Mouse (Mus musculus) adrenal gland, adult 10 weeks (tissue): ENCODE results near the gene Olfr1360. TPM values are rescaled to one million over a fixed set of nuclear protein-coding genes. Genes with fewer than 3 reads are reported as not detected.

Experiments
- polyA plus RNA-seq: library from polyadenylated mRNA; stranded (reverse); fragments of 350-450 nt; fragmentation: Illumina TruSeq; extraction: RNeasy Lipid Tissue Mini Kit (QIAGEN cat#74804); gene quantifications from one replicate; pipeline ENCODE4 v1.2.3, GENCODE M21; 2014; ENCODE audit warnings: low read depth, low replicate concordance

Gene Olfr1360
- polyA plus RNA-seq, result not detected

DNA sequence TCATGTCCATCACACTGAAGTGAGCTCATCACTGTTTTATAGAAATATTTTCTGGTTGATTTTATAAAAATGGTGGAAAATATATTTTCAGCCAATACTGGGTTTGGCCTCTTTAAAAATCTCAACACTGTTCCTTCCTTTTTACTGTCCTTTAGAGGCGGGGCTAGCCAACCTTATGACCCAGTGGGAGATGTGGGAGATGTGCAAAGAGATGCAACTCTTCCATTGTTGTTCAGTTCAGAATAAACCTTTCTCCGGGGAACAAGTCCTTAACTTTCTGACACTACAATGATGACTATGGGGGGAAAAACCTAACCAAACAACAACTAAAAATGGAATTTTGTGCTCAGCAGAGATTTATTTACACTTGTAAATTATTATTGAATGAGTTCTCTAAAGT lies at the start of gene Olfr1360:
TSS of gene Olfr1360 (minus strand) at position 101 of the 400 bp plus-strand sequence.

DNA sequence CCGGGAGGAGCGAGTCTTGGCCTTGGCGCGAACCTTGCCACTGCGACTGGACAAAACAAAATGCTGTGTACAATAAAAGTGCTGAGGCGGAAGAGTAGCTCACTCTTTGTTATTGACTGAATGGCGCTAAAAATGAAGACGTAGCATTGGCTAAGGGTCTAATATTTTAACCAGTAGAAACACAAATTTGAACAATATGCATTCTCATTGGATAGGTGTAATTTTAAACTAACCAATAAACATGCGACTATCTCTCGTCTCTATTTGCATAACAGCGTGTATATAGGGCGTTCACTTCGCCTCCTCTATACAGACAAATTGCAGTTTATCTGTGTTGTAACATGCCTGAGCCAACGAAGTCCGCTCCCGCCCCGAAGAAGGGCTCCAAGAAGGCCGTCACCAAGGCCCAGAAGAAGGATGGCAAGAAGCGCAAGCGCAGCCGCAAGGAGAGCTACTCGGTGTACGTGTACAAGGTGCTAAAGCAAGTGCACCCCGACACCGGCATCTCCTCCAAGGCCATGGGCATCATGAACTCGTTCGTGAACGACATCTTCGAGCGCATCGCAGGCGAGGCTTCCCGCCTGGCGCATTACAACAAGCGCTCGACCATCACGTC lies 44.7 kb upstream of the Olfr1360 start, which contains the start of gene Hist1h2bm:
TSS of gene Hist1h2bm (plus strand) at position 288 of the 616 bp plus-strand sequence.

DNA sequence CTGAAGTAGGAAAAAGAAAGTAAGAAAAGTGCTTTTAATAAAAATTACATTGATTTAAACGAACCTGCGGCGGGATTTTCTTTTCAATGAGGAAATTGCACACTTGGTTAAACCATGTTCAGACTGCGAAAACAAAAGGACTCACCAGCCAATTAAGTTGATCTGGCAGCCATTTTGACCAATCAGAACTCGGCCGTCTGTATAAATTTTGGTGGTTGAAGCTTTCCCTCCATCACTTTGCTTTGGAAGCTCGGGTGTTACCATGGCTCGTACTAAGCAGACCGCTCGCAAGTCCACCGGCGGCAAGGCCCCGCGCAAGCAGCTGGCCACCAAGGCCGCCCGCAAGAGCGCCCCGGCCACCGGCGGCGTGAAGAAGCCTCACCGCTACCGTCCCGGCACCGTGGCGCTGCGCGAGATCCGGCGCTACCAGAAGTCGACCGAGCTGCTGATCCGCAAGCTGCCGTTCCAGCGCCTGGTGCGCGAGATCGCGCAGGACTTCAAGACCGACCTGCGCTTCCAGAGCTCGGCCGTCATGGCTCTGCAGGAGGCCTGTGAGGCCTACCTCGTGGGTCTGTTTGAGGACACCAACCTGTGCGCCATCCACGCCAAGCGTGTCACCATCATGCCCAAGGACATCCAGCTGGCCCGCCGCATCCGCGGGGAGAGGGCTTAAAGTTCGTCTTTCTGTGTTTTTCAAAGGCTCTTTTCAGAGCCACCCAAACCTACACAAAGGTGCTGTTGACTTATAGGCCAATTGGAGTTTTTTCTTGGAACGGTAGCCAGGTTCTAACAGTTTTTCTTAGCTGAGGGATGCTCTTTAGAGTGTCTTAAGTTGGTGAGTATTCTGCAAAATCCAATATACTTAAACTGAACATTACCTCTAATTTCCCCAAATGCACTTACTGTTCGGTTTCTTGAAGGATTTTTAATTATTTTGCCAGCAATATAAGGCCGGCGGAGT lies 40.5 kb upstream of the Olfr1360 start, which contains the start of gene Hist1h3h:
TSS of gene Hist1h3h (plus strand) at position 263 of the 961 bp plus-strand sequence.

GRCm38 (mm10) chr13:21715864-21716539 lies 38.8 kb upstream of the Olfr1360 start, which contains the start of the genes Hist1h2bl and Hist1h2ai:
Gene Hist1h2bl (minus strand): TSS chr13:21716143.
Gene Hist1h2ai (plus strand): TSS chr13:21716422.

GRCm38 (mm10) chr13:21697811-21698210 lies 20.6 kb upstream of the Olfr1360 start, which contains the start of gene Olfr1359:
Gene Olfr1359 (plus strand): TSS chr13:21698111.

DNA sequence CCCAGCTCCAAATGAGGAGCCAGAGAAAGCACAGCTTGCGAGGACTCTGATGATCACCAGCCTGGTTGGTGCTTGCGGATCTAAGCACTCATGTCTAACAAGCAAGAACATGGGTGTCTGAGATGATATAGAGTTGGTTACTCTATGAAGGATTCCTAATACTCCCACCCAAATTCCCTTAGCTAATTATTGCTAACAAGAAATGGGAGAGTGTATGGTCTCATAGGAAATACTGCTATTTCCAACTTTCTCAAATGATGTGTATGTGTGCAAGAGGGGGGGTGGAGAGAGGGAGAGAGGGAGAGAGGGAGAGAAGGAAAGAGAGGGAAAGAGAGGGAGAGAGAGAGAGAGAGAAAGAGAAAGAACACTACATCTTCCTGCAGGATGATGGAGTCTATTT lies 13.9 kb downstream of the Olfr1360 start, which contains the start of gene Olfr1361:
TSS of gene Olfr1361 (minus strand) at position 101 of the 400 bp plus-strand sequence.

DNA sequence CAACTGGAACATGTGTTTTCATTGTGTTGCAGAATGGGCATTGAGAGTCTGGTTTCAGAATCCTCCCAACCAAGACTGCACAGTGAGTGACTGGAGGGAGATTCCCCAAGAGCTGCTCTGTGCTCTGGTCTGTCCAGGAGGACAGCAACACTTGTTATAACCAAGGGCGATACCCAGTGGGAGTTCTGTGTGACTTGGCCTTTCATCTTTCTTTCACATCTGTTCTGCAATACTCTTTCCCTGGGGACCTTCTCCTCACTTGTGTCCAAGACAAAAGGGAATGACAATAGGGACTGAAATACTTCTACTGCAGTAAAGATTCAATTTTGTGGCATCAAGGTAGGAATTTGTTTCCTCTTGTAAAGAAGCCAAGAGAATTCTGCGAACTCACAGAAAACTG lies 34.8 kb downstream of the Olfr1360 start, which contains the start of gene Olfr11:
TSS of gene Olfr11 (minus strand) at position 101 of the 400 bp plus-strand sequence.

Other genes with a start within 250 kb of the Olfr1360 start
- gene Pgbd1, start 236.3 kb downstream of the Olfr1360 start, polyA plus RNA-seq, result 4.0 TPM
- 95.7 TPM for gene Zscan26, start 223.7 kb downstream of the Olfr1360 start, polyA plus RNA-seq
- gene Nkapl, start 208.9 kb downstream of the Olfr1360 start, polyA plus RNA-seq, result 2.3 TPM
- gene Zkscan4, start 198.5 kb downstream of the Olfr1360 start, polyA plus RNA-seq, result 1.8 TPM
- not detected for gene Gm10065, start 198.0 kb downstream of the Olfr1360 start, polyA plus RNA-seq
- gene AK157302, start 182.2 kb downstream of the Olfr1360 start, polyA plus RNA-seq, result 5.3 TPM
- gene Gm11273, start 176.0 kb downstream of the Olfr1360 start, polyA plus RNA-seq, result not detected
- 41.5 TPM for gene Zkscan8, start 146.3 kb downstream of the Olfr1360 start, polyA plus RNA-seq
- not detected for gene Olfr1366, start 134.6 kb downstream of the Olfr1360 start, polyA plus RNA-seq
- gene Olfr1535, start 117.5 kb downstream of the Olfr1360 start, polyA plus RNA-seq, result not detected
- gene Olfr1364, start 95.6 kb downstream of the Olfr1360 start, polyA plus RNA-seq, result not detected
- not detected for gene Olfr1362, start 63.4 kb downstream of the Olfr1360 start, polyA plus RNA-seq
- not detected for gene Olfr11, start 34.9 kb downstream of the Olfr1360 start, polyA plus RNA-seq
- not detected for gene Olfr1361, start 14.0 kb downstream of the Olfr1360 start, polyA plus RNA-seq
- gene Olfr1359, start 20.7 kb upstream of the Olfr1360 start, polyA plus RNA-seq, result not detected
- not detected for gene Hist1h2bl, start 38.7 kb upstream of the Olfr1360 start, polyA plus RNA-seq
- gene Hist1h2ai, start 39.0 kb upstream of the Olfr1360 start, polyA plus RNA-seq, result not detected
- gene Hist1h3h, start 40.3 kb upstream of the Olfr1360 start, polyA plus RNA-seq, result not detected
- gene Hist1h2bm, start 44.6 kb upstream of the Olfr1360 start, polyA plus RNA-seq, result not detected
- gene Hist1h4j, start 57.7 kb upstream of the Olfr1360 start, polyA plus RNA-seq, result not detected
- gene Hist1h4k, start 73.1 kb upstream of the Olfr1360 start, polyA plus RNA-seq, result not detected
- gene Hist1h2ak, start 76.4 kb upstream of the Olfr1360 start, polyA plus RNA-seq, result not detected
- not detected for gene Hist1h2bn, start 76.7 kb upstream of the Olfr1360 start, polyA plus RNA-seq
- gene Hist1h1b, start 103.2 kb upstream of the Olfr1360 start, polyA plus RNA-seq, result not detected
- gene Hist1h3i, start 106.0 kb upstream of the Olfr1360 start, polyA plus RNA-seq, result not detected
- gene Hist1h2an, start 109.8 kb upstream of the Olfr1360 start, polyA plus RNA-seq, result not detected
- gene Hist1h2bp, start 110.1 kb upstream of the Olfr1360 start, polyA plus RNA-seq, result not detected
- gene Hist1h2bq, start 132.8 kb upstream of the Olfr1360 start, polyA plus RNA-seq, result not detected
- gene Hist1h2ao, start 133.1 kb upstream of the Olfr1360 start, polyA plus RNA-seq, result not detected
- gene Hist1h4m, start 134.3 kb upstream of the Olfr1360 start, polyA plus RNA-seq, result not detected
- gene Hist1h4n, start 154.8 kb upstream of the Olfr1360 start, polyA plus RNA-seq, result not detected
- not detected for gene Hist1h2ap, start 156.1 kb upstream of the Olfr1360 start, polyA plus RNA-seq
- gene Hist1h2br, start 156.3 kb upstream of the Olfr1360 start, polyA plus RNA-seq, result 1.2 TPM